Mouse (Mus musculus): ENCODE measurements around the gene 1700020N01Rik. TPM values are rescaled to one million over a fixed set of nuclear protein-coding genes. Genes with fewer than 3 reads are reported as not detected.

The 1700020N01Rik gene
- polyA plus RNA-seq, 1 experiment from 2014 or later = not detected

- no peak overlapping the region for H3K27ac ChIP-seq (ENCODE audit: low read length)
- no peaks in the 10 kb centered on the region for H3K9me3 ChIP-seq (ENCODE audit: low read length)
- H3K27me3 ChIP-seq (ENCODE audit: insufficient read depth, low read length) = no peaks in the 10 kb centered on the region
- 75% methylated on average over 1 of the region's 1 CpGs for WGBS
- H3K4me2 ChIP-seq (replicated peaks; ENCODE audit: low read depth, low read length) = no peak overlapping the region
- no peak overlapping the region for H3K9ac ChIP-seq (replicated peaks; ENCODE audit: low read length)
- no peak overlapping the region for H3K4me3 ChIP-seq (ENCODE audit: low read length)
- H3K36me3 ChIP-seq (ENCODE audit: insufficient read depth, low read length) = no peaks in the 10 kb centered on the region
- H3K4me1 ChIP-seq (ENCODE audit: insufficient read depth, low read length) = peaks cover 5% of the 10 kb centered on the region; the same call in 1 of the 2 replicates
- no peak for ATAC-seq (ENCODE audit: low FRiP score, low TSS enrichment)
These were observed 31.8 kb upstream of the 1700020N01Rik start for GRCm38 (mm10) chr10:21561181-21561580.

GRCm38 (mm10) chr10:21563446-21563845 is 29.5 kb upstream of the 1700020N01Rik start:
- Histone ChIP-seq H3K4me2 (replicated peaks; ENCODE audit: low read depth, low read length) (no peak overlapping the region), H3K4me3 (ENCODE audit: low read length) (no peak overlapping the region), H3K9ac (replicated peaks; ENCODE audit: low read length) (no peak overlapping the region), H3K36me3 (ENCODE audit: insufficient read depth, low read length) (no peaks in the 10 kb centered on the region), H3K9me3 (ENCODE audit: low read length) (no peaks in the 10 kb centered on the region), H3K27me3 (ENCODE audit: insufficient read depth, low read length) (no peaks in the 10 kb centered on the region), H3K4me1 (ENCODE audit: insufficient read depth, low read length) (peaks cover 5% of the 10 kb centered on the region; the same call in 1 of the 2 replicates), H3K27ac (ENCODE audit: low read length) (no peak overlapping the region)
- ATAC-seq (ENCODE audit: low FRiP score, low TSS enrichment) = no peak
- WGBS = 93% methylated on average over 2 of the region's 2 CpGs

GRCm38 (mm10) chr10:21564189-21564588 is 28.8 kb upstream of the 1700020N01Rik start:
- no peak overlapping the region for H3K27ac ChIP-seq (ENCODE audit: low read length)
- no peak overlapping the region for H3K9ac ChIP-seq (replicated peaks; ENCODE audit: low read length)
- H3K36me3 ChIP-seq (ENCODE audit: insufficient read depth, low read length) = no peaks in the 10 kb centered on the region
- H3K4me3 ChIP-seq (ENCODE audit: low read length) = no peak overlapping the region
- no peak for ATAC-seq (ENCODE audit: low FRiP score, low TSS enrichment)
- no peaks in the 10 kb centered on the region for H3K9me3 ChIP-seq (ENCODE audit: low read length)
- no peaks in the 10 kb centered on the region for H3K27me3 ChIP-seq (ENCODE audit: insufficient read depth, low read length)
- no peak overlapping the region for H3K4me2 ChIP-seq (replicated peaks; ENCODE audit: low read depth, low read length)
- H3K4me1 ChIP-seq (ENCODE audit: insufficient read depth, low read length) = peaks cover 5% of the 10 kb centered on the region; the same call in 1 of the 2 replicates
- 87% methylated on average over 5 of the region's 5 CpGs for WGBS

- Histone ChIP-seq H3K9ac (replicated peaks; ENCODE audit: low read length) (no peak overlapping the region), H3K27ac (ENCODE audit: low read length) (no peak overlapping the region), H3K4me1 (ENCODE audit: insufficient read depth, low read length) (no peaks in the 10 kb centered on the region), H3K36me3 (ENCODE audit: insufficient read depth, low read length) (no peaks in the 10 kb centered on the region), H3K9me3 (ENCODE audit: low read length) (no peaks in the 10 kb centered on the region), H3K4me3 (ENCODE audit: low read length) (no peak overlapping the region), H3K27me3 (ENCODE audit: insufficient read depth, low read length) (no peaks in the 10 kb centered on the region), H3K4me2 (replicated peaks; ENCODE audit: low read depth, low read length) (no peak overlapping the region)
- 88% methylated on average over 1 of the region's 1 CpGs for WGBS
- ATAC-seq (ENCODE audit: low FRiP score, low TSS enrichment) = no peak
These were observed 26.9 kb upstream of the 1700020N01Rik start for GRCm38 (mm10) chr10:21566074-21566473.

GRCm38 (mm10) chr10:21571615-21572014 is 21.3 kb upstream of the 1700020N01Rik start:
- Histone ChIP-seq H3K27me3 (ENCODE audit: insufficient read depth, low read length) (no peaks in the 10 kb centered on the region), H3K4me3 (ENCODE audit: low read length) (no peak overlapping the region), H3K4me1 (ENCODE audit: insufficient read depth, low read length) (0 out of 2 replicates have a peak, but pooled peaks cover 5% of the 10 kb centered on the region), H3K36me3 (ENCODE audit: insufficient read depth, low read length) (no peaks in the 10 kb centered on the region), H3K9ac (replicated peaks; ENCODE audit: low read length) (no peak overlapping the region), H3K27ac (ENCODE audit: low read length) (no peak overlapping the region), H3K9me3 (ENCODE audit: low read length) (no peaks in the 10 kb centered on the region), H3K4me2 (replicated peaks; ENCODE audit: low read depth, low read length) (no peak overlapping the region)
- WGBS = 85% methylated on average over 4 of the region's 4 CpGs
- ATAC-seq (ENCODE audit: low FRiP score, low TSS enrichment) = no peak

GRCm38 (mm10) chr10:21573713-21574112 is 19.2 kb upstream of the 1700020N01Rik start:
- no peaks in the 10 kb centered on the region for H3K9me3 ChIP-seq (ENCODE audit: low read length)
- H3K4me3 ChIP-seq (ENCODE audit: low read length) = no peak overlapping the region
- no peak overlapping the region for H3K4me2 ChIP-seq (replicated peaks; ENCODE audit: low read depth, low read length)
- H3K27ac ChIP-seq (ENCODE audit: low read length) = peak overlapping the region; percentile 45; the same call in 1 of the 2 replicates
- H3K9ac ChIP-seq (replicated peaks; ENCODE audit: low read length) = no peak overlapping the region
- no peaks in the 10 kb centered on the region for H3K27me3 ChIP-seq (ENCODE audit: insufficient read depth, low read length)
- WGBS = 70% methylated on average over 4 of the region's 4 CpGs
- peak; percentile 62; the same call in 1 of the 2 replicates for ATAC-seq (ENCODE audit: low FRiP score, low TSS enrichment)
- H3K4me1 ChIP-seq (ENCODE audit: insufficient read depth, low read length) = 0 out of 2 replicates have a peak, but pooled peaks cover 5% of the 10 kb centered on the region
- H3K36me3 ChIP-seq (ENCODE audit: insufficient read depth, low read length) = no peaks in the 10 kb centered on the region

- H3K27ac ChIP-seq (ENCODE audit: low read length) = no peak overlapping the region
- no peaks in the 10 kb centered on the region for H3K27me3 ChIP-seq (ENCODE audit: insufficient read depth, low read length)
- no peak overlapping the region for H3K9ac ChIP-seq (replicated peaks; ENCODE audit: low read length)
- no peak overlapping the region for H3K4me3 ChIP-seq (ENCODE audit: low read length)
- 49% methylated on average over 11 of the region's 11 CpGs for WGBS
- no peaks in the 10 kb centered on the region for H3K9me3 ChIP-seq (ENCODE audit: low read length)
- ATAC-seq (ENCODE audit: low FRiP score, low TSS enrichment) = peak; percentile 79
- H3K4me2 ChIP-seq (replicated peaks; ENCODE audit: low read depth, low read length) = no peak overlapping the region
- no peaks in the 10 kb centered on the region for H3K36me3 ChIP-seq (ENCODE audit: insufficient read depth, low read length)
- H3K4me1 ChIP-seq (ENCODE audit: insufficient read depth, low read length) = 0 out of 2 replicates have a peak, but pooled peaks cover 5% of the 10 kb centered on the region
These were observed 17.1 kb upstream of the 1700020N01Rik start for GRCm38 (mm10) chr10:21575806-21576378.

- Histone ChIP-seq H3K4me1 (ENCODE audit: insufficient read depth, low read length) (0 out of 2 replicates have a peak, but pooled peaks cover 5% of the 10 kb centered on the region), H3K27me3 (ENCODE audit: insufficient read depth, low read length) (no peaks in the 10 kb centered on the region), H3K9me3 (ENCODE audit: low read length) (no peaks in the 10 kb centered on the region; the same call in 1 of the 2 replicates), H3K4me2 (replicated peaks; ENCODE audit: low read depth, low read length) (no peak overlapping the region), H3K4me3 (ENCODE audit: low read length) (no peak overlapping the region), H3K27ac (ENCODE audit: low read length) (no peak overlapping the region), H3K36me3 (ENCODE audit: insufficient read depth, low read length) (no peaks in the 10 kb centered on the region), H3K9ac (replicated peaks; ENCODE audit: low read length) (no peak overlapping the region)
- 90% methylated on average over 6 of the region's 6 CpGs for whole genome bisulfite sequencing
- ATAC-seq (ENCODE audit: low FRiP score, low TSS enrichment) = no peak
These were observed 15.1 kb upstream of the 1700020N01Rik start for GRCm38 (mm10) chr10:21577798-21578197.

GRCm38 (mm10) chr10:21581546-21581945 is 11.4 kb upstream of the 1700020N01Rik start:
- no peak for ATAC-seq (ENCODE audit: low FRiP score, low TSS enrichment)
- no peaks in the 10 kb centered on the region for H3K27me3 ChIP-seq (ENCODE audit: insufficient read depth, low read length)
- no peaks in the 10 kb centered on the region; the same call in 1 of the 2 replicates for H3K9me3 ChIP-seq (ENCODE audit: low read length)
- H3K4me3 ChIP-seq (ENCODE audit: low read length) = no peak overlapping the region
- no peak overlapping the region for H3K9ac ChIP-seq (replicated peaks; ENCODE audit: low read length)
- H3K27ac ChIP-seq (ENCODE audit: low read length) = no peak overlapping the region
- 88% methylated on average over 1 of the region's 1 CpGs for WGBS
- H3K4me2 ChIP-seq (replicated peaks; ENCODE audit: low read depth, low read length) = no peak overlapping the region
- no peaks in the 10 kb centered on the region for H3K4me1 ChIP-seq (ENCODE audit: insufficient read depth, low read length)
- no peaks in the 10 kb centered on the region for H3K36me3 ChIP-seq (ENCODE audit: insufficient read depth, low read length)

GRCm38 (mm10) chr10:21587041-21587440 is 5.9 kb upstream of the 1700020N01Rik start:
- Histone ChIP-seq H3K36me3 (ENCODE audit: insufficient read depth, low read length) (no peaks in the 10 kb centered on the region), H3K27me3 (ENCODE audit: insufficient read depth, low read length) (no peaks in the 10 kb centered on the region), H3K4me3 (ENCODE audit: low read length) (no peak overlapping the region), H3K4me1 (ENCODE audit: insufficient read depth, low read length) (no peaks in the 10 kb centered on the region), H3K27ac (ENCODE audit: low read length) (no peak overlapping the region), H3K9ac (replicated peaks; ENCODE audit: low read length) (no peak overlapping the region), H3K4me2 (replicated peaks; ENCODE audit: low read depth, low read length) (no peak overlapping the region), H3K9me3 (ENCODE audit: low read length) (no peaks in the 10 kb centered on the region)
- WGBS = 93% methylated on average over 2 of the region's 2 CpGs
- no peak for ATAC-seq (ENCODE audit: low FRiP score, low TSS enrichment)

All from kidney, embryonic 16.5 days (tissue).